Mouse (Mus musculus) hindbrain, embryonic 13.5 days (tissue): ENCODE measurements at regions not wholly inside any gene's neighbourhood (a gene's known extent, or its start where the extent isn't known, plus 50 kb on each side); places are given as distances from the start of the nearest gene placed in this dataset.

Experiments
- ATAC-seq: fragments of 200-750 bp; cut with Nextera tagmentation; 2 replicates; pipeline ENCODE4 v1.8.0; 2017; ENCODE audit warnings: moderate TSS enrichment; ENCODE audit not compliant: low FRiP score
- H3K27ac ChIP-seq: fragments of 300-500 bp; sonication (generic); 2 replicates; pipeline ENCODE4 v1.5.1; 2015; ENCODE audit warnings: inconsistent platforms, mild to moderate bottlenecking, moderate library complexity
- H3K27me3 ChIP-seq: fragments of 300-500 bp; sonication (generic); 2 replicates; pipeline ENCODE4 v1.6.1; 2015; ENCODE audit warnings: mild to moderate bottlenecking, inconsistent platforms
- H3K36me3 ChIP-seq: fragments of 300-500 bp; sonication (generic); 2 replicates; pipeline ENCODE4 v1.6.1; 2015; ENCODE audit warnings: mild to moderate bottlenecking, inconsistent platforms
- H3K4me1 ChIP-seq: fragments of 300-500 bp; sonication (generic); replicated peaks from 2 replicates; pipeline ENCODE4 v1.6.1; 2015; ENCODE audit warnings: inconsistent platforms
- H3K4me2 ChIP-seq: fragments of 300-500 bp; sonication (generic); 2 replicates; pipeline ENCODE4 v1.6.1; 2015; ENCODE audit warnings: inconsistent platforms, mild to moderate bottlenecking, moderate library complexity
- H3K4me3 ChIP-seq: fragments of 300-500 bp; sonication (generic); 2 replicates; pipeline ENCODE4 v1.5.1; 2015; ENCODE audit warnings: mild to moderate bottlenecking, inconsistent platforms
- H3K9ac ChIP-seq: fragments of 300-500 bp; sonication (generic); 2 replicates; pipeline ENCODE4 v1.6.1; 2015; ENCODE audit warnings: mild to moderate bottlenecking, inconsistent platforms
- H3K9me3 ChIP-seq: fragments of 300-500 bp; sonication (generic); 2 replicates; pipeline ENCODE4 v1.6.1; 2016; ENCODE audit warnings: inconsistent platforms
- WGBS: fragments of 180-500 bp; shearing (Covaris S2); methylation state at CpG from one replicate; pipeline ENCODE4 v1.1.7; 2015; 5-methylcytosine and 5-hydroxymethylcytosine counted together

- Histone ChIP-seq H3K36me3 (no peaks in the 10 kb centered on the region), H3K9ac (no peak overlapping the region), H3K27ac (no peak overlapping the region), H3K27me3 (no peaks in the 10 kb centered on the region), H3K4me3 (no peak overlapping the region), H3K9me3 (no peaks in the 10 kb centered on the region), H3K4me2 (no peak overlapping the region), H3K4me1 (no peaks in the 10 kb centered on the region)
- no peak for ATAC-seq
- WGBS = 91% methylated on average over 2 of the region's 2 CpGs
Measured at GRCm38 (mm10) chr2:57772315-57772714, 225.4 kb upstream of the Galnt5 start.

- no peaks in the 10 kb centered on the region for H3K9me3 ChIP-seq
- H3K27me3 ChIP-seq = no peaks in the 10 kb centered on the region
- no peak overlapping the region for H3K27ac ChIP-seq
- ATAC-seq = peak; percentile 73; the same call in 1 of the 2 replicates
- no peak overlapping the region for H3K4me2 ChIP-seq
- no peaks in the 10 kb centered on the region for H3K4me1 ChIP-seq
- WGBS = 76% methylated on average over 5 of the region's 5 CpGs
- no peak overlapping the region for H3K4me3 ChIP-seq
- H3K9ac ChIP-seq = no peak overlapping the region
- H3K36me3 ChIP-seq = no peaks in the 10 kb centered on the region
Measured at GRCm38 (mm10) chr2:57776154-57776553, 221.5 kb upstream of the Galnt5 start.

GRCm38 (mm10) chr2:57780836-57781235 lies 216.8 kb upstream of the Galnt5 start:
- WGBS = 95% methylated on average over 1 of the region's 1 CpGs
- H3K4me2 ChIP-seq = no peak overlapping the region

GRCm38 (mm10) chr2:57793519-57794296 lies 204.0 kb upstream of the Galnt5 start:
- Histone ChIP-seq H3K27ac (no peak overlapping the region), H3K4me1 (no peaks in the 10 kb centered on the region), H3K9ac (no peak overlapping the region), H3K27me3 (no peaks in the 10 kb centered on the region), H3K4me3 (no peak overlapping the region), H3K36me3 (no peaks in the 10 kb centered on the region), H3K9me3 (no peaks in the 10 kb centered on the region), H3K4me2 (no peak overlapping the region)
- ATAC-seq = peak; percentile 10; the same call in 1 of the 2 replicates
- WGBS = 54% methylated on average over 8 of the region's 8 CpGs

More at GRCm38 (mm10) chr2:57780836-57781235, 216.8 kb upstream of the Galnt5 start:
- no peak overlapping the region for H3K27ac ChIP-seq
- no peaks in the 10 kb centered on the region for H3K4me1 ChIP-seq
- H3K4me3 ChIP-seq = no peak overlapping the region
- H3K36me3 ChIP-seq = no peaks in the 10 kb centered on the region
- H3K9ac ChIP-seq = no peak overlapping the region
- no peaks in the 10 kb centered on the region for H3K27me3 ChIP-seq
- ATAC-seq = no peak
- no peaks in the 10 kb centered on the region for H3K9me3 ChIP-seq

GRCm38 (mm10) chr2:57799279-57799678 lies 198.4 kb upstream of the Galnt5 start:
- no peak overlapping the region for H3K27ac ChIP-seq
- no peak overlapping the region for H3K9ac ChIP-seq
- H3K4me3 ChIP-seq = no peak overlapping the region
- ATAC-seq = no peak
- no peaks in the 10 kb centered on the region for H3K4me1 ChIP-seq
- no peaks in the 10 kb centered on the region for H3K9me3 ChIP-seq
- no peak overlapping the region for H3K4me2 ChIP-seq
- 65% methylated on average over 2 of the region's 2 CpGs for WGBS
- H3K27me3 ChIP-seq = no peaks in the 10 kb centered on the region
- no peaks in the 10 kb centered on the region for H3K36me3 ChIP-seq

- Histone ChIP-seq H3K27ac (no peak overlapping the region), H3K9ac (no peak overlapping the region), H3K9me3 (no peaks in the 10 kb centered on the region), H3K4me2 (no peak overlapping the region), H3K4me1 (no peaks in the 10 kb centered on the region), H3K27me3 (no peaks in the 10 kb centered on the region), H3K36me3 (no peaks in the 10 kb centered on the region), H3K4me3 (no peak overlapping the region)
- no peak for ATAC-seq
- 50% methylated on average over 1 of the region's 1 CpGs for WGBS
Measured at GRCm38 (mm10) chr2:57807911-57808310, 189.8 kb upstream of the Galnt5 start.

- no peak for ATAC-seq
- no peaks in the 10 kb centered on the region for H3K4me1 ChIP-seq
- no peak overlapping the region for H3K4me2 ChIP-seq
- no peak overlapping the region for H3K27ac ChIP-seq
- no peak overlapping the region for H3K4me3 ChIP-seq
- no peaks in the 10 kb centered on the region for H3K9me3 ChIP-seq
- WGBS = 80% methylated on average over 1 of the region's 1 CpGs
- H3K36me3 ChIP-seq = no peaks in the 10 kb centered on the region
- no peak overlapping the region for H3K9ac ChIP-seq
- no peaks in the 10 kb centered on the region for H3K27me3 ChIP-seq
Measured at GRCm38 (mm10) chr2:57812996-57813395, 184.7 kb upstream of the Galnt5 start.

- Histone ChIP-seq H3K9me3 (no peaks in the 10 kb centered on the region), H3K4me3 (no peak overlapping the region), H3K9ac (no peak overlapping the region), H3K27me3 (no peaks in the 10 kb centered on the region), H3K36me3 (no peaks in the 10 kb centered on the region), H3K27ac (no peak overlapping the region), H3K4me2 (no peak overlapping the region), H3K4me1 (no peaks in the 10 kb centered on the region)
- WGBS = 59% methylated on average over 2 of the region's 2 CpGs
- ATAC-seq = no peak
Measured at GRCm38 (mm10) chr2:57820343-57820742, 177.3 kb upstream of the Galnt5 start.

- WGBS = 41% methylated on average over 1 of the region's 1 CpGs
- no peaks in the 10 kb centered on the region for H3K27me3 ChIP-seq
- no peak for ATAC-seq
Measured at GRCm38 (mm10) chr2:57820923-57821322, 176.8 kb upstream of the Galnt5 start.

GRCm38 (mm10) chr2:57828284-57828683 lies 169.4 kb upstream of the Galnt5 start:
- ATAC-seq = no peak
- Histone ChIP-seq H3K9me3 (no peaks in the 10 kb centered on the region), H3K36me3 (no peaks in the 10 kb centered on the region), H3K27me3 (no peaks in the 10 kb centered on the region), H3K4me1 (no peaks in the 10 kb centered on the region), H3K27ac (no peak overlapping the region), H3K9ac (no peak overlapping the region), H3K4me3 (no peak overlapping the region), H3K4me2 (no peak overlapping the region)
- 74% methylated on average over 2 of the region's 2 CpGs for WGBS

More at GRCm38 (mm10) chr2:57820923-57821322, 176.8 kb upstream of the Galnt5 start:
- H3K9ac ChIP-seq = no peak overlapping the region
- no peaks in the 10 kb centered on the region for H3K9me3 ChIP-seq
- H3K27ac ChIP-seq = no peak overlapping the region
- no peak overlapping the region for H3K4me3 ChIP-seq
- no peak overlapping the region for H3K4me2 ChIP-seq
- H3K36me3 ChIP-seq = no peaks in the 10 kb centered on the region
- H3K4me1 ChIP-seq = no peaks in the 10 kb centered on the region

- no peak overlapping the region for H3K4me2 ChIP-seq
- no peak overlapping the region for H3K4me3 ChIP-seq
- H3K27me3 ChIP-seq = 0 out of 2 replicates have a peak, but pooled peaks cover 2% of the 10 kb centered on the region
- no peak overlapping the region for H3K27ac ChIP-seq
- ATAC-seq = no peak
- no peaks in the 10 kb centered on the region for H3K9me3 ChIP-seq
- no peaks in the 10 kb centered on the region for H3K36me3 ChIP-seq
- H3K9ac ChIP-seq = no peak overlapping the region
- H3K4me1 ChIP-seq = no peaks in the 10 kb centered on the region
- 47% methylated on average over 12 of the region's 12 CpGs for WGBS
Measured at GRCm38 (mm10) chr2:57832565-57833355, 164.9 kb upstream of the Galnt5 start.

- no peak overlapping the region for H3K27ac ChIP-seq
- 77% methylated on average over 1 of the region's 1 CpGs for WGBS
- H3K9me3 ChIP-seq = no peaks in the 10 kb centered on the region
- peaks cover 18% of the 10 kb centered on the region for H3K4me1 ChIP-seq
- H3K4me3 ChIP-seq = no peak overlapping the region
- H3K4me2 ChIP-seq = no peak overlapping the region
- H3K9ac ChIP-seq = no peak overlapping the region
- no peaks in the 10 kb centered on the region for H3K27me3 ChIP-seq
- no peaks in the 10 kb centered on the region for H3K36me3 ChIP-seq
- no peak for ATAC-seq
Measured at GRCm38 (mm10) chr2:57845135-57845534, 152.5 kb upstream of the Galnt5 start.
